ENCODE assay signal across 7 mouse cellular contexts in genomic region chr15:82016101-82016808, GRCm38 (mm10). TPM values are rescaled to one million over a fixed set of nuclear protein-coding genes. Genes with fewer than 3 reads are reported as not detected.
DNase-seq lines count a peak whose midpoint lies in the region; ATAC-seq lines count a peak whose summit lies in the region.

No protein-coding gene starts in this region.

- H3K9ac ChIP-seq in midbrain, embryonic 13.5 days (replicated peaks), result peak overlapping the region; percentile 90

- H3K27ac ChIP-seq in embryonic facial prominence, embryonic 10.5 days (replicated peaks), result peak overlapping the region; percentile 89
- H3K27ac ChIP-seq in limb, embryonic 10.5 days, result peak overlapping the region; percentile 85
- peak overlapping the region; percentile 80 for H3K27ac ChIP-seq in midbrain, embryonic 13.5 days

- no peaks in the 10 kb centered on the region for H3K9me3 ChIP-seq in embryonic facial prominence, embryonic 10.5 days
- H3K9me3 ChIP-seq in limb, embryonic 10.5 days (replicated peaks), result no peaks in the 10 kb centered on the region
- no peaks in the 10 kb centered on the region for H3K9me3 ChIP-seq in midbrain, embryonic 13.5 days

- DNase-seq in adrenal gland, postnatal 10 days, result peak; percentile 100
- peak; percentile 99 for DNase-seq in embryonic facial prominence, embryonic 10.5 days (ENCODE audit: low spot score)
- peak; percentile 98 for DNase-seq in kidney, adult 11 months
- DNase-seq in limb, embryonic 10.5 days (ENCODE audit: low spot score), result peak; percentile 98
- DNase-seq in spleen, adult 12 weeks (ENCODE audit: low spot score), result peak; percentile 99

- peaks cover 30% of the 10 kb centered on the region for H3K36me3 ChIP-seq in embryonic facial prominence, embryonic 10.5 days (replicated peaks)
- peaks cover 37% of the 10 kb centered on the region for H3K36me3 ChIP-seq in limb, embryonic 10.5 days
- peaks cover 12% of the 10 kb centered on the region for H3K36me3 ChIP-seq in midbrain, embryonic 13.5 days

- H3K27me3 ChIP-seq in embryonic facial prominence, embryonic 10.5 days (replicated peaks; ENCODE audit: low read depth, poor library complexity, severe bottlenecking), result no peaks in the 10 kb centered on the region
- H3K27me3 ChIP-seq in limb, embryonic 10.5 days (ENCODE audit: low read depth, poor library complexity, severe bottlenecking), result no peaks in the 10 kb centered on the region
- H3K27me3 ChIP-seq in midbrain, embryonic 13.5 days, result no peaks in the 10 kb centered on the region

- WGBS in embryonic facial prominence, embryonic 10.5 days, result under 1% methylated on average over 53 of the region's 53 CpGs
- under 1% methylated on average over 53 of the region's 53 CpGs for WGBS in limb, embryonic 10.5 days
- under 1% methylated on average over 53 of the region's 53 CpGs for WGBS in midbrain, embryonic 13.5 days

- peak; percentile 96 for ATAC-seq in granulocyte monocyte progenitor cell, adult 5-6 weeks (replicated peaks; ENCODE audit: poor library complexity, severe bottlenecking)
- ATAC-seq in midbrain, embryonic 13.5 days, result peak; percentile 97

- peak overlapping the region; percentile 96 for H3K4me2 ChIP-seq in midbrain, embryonic 13.5 days (replicated peaks)

- peaks cover 23% of the 10 kb centered on the region for H3K4me1 ChIP-seq in embryonic facial prominence, embryonic 10.5 days
- H3K4me1 ChIP-seq in limb, embryonic 10.5 days, result peaks cover 19% of the 10 kb centered on the region
- H3K4me1 ChIP-seq in midbrain, embryonic 13.5 days (replicated peaks), result peaks cover 32% of the 10 kb centered on the region

- peak overlapping the region; percentile 98 for H3K4me3 ChIP-seq in embryonic facial prominence, embryonic 10.5 days
- peak overlapping the region; percentile 86 for H3K4me3 ChIP-seq in limb, embryonic 10.5 days
- H3K4me3 ChIP-seq in midbrain, embryonic 13.5 days (replicated peaks), result peak overlapping the region; percentile 85

RNA-seq across cellular contexts. Expression of gene Desi1, which starts 17.4 kb away (rescaled TPM):
- 10 to 100 TPM; 51.9 to 60.3 TPM for total RNA-seq in adrenal gland, postnatal 10 days (2021)
- polyA plus RNA-seq in embryonic facial prominence, embryonic 10.5 days (2016; fragmentation: Nextera tagmentation; extraction: Ambion mirVana), result 35.7 and 38.8 TPM in 2 replicates
- total RNA-seq in granulocyte monocyte progenitor cell, adult 5-6 weeks (2014; fragmentation: Nextera tagmentation), result 26.3 and 34.9 TPM in 2 replicates
- 6.0 and 8.3 TPM in 2 replicates for total RNA-seq in granulocyte monocyte progenitor cell, adult 5-6 weeks (2017)
- polyA plus RNA-seq in limb, embryonic 10.5 days (2016; fragmentation: Nextera tagmentation; extraction: Ambion mirVana), result 33.7 and 40.3 TPM in 2 replicates
- 37.5 and 42.7 TPM in 2 replicates for polyA plus RNA-seq in midbrain, embryonic 13.5 days (2015; fragmentation: Nextera tagmentation; extraction: Ambion mirVana)

RNA-seq across cellular contexts. Expression of gene Xrcc6, which starts 28.6 kb away (rescaled TPM):
- 100 to 1,000 TPM; 122 to 139 TPM for total RNA-seq in adrenal gland, postnatal 10 days (2021)
- polyA plus RNA-seq in embryonic facial prominence, embryonic 10.5 days (2016; fragmentation: Nextera tagmentation; extraction: Ambion mirVana), result 100 and 104 TPM in 2 replicates
- total RNA-seq in granulocyte monocyte progenitor cell, adult 5-6 weeks (2014; fragmentation: Nextera tagmentation), result 104 and 120 TPM in 2 replicates
- 234 and 250 TPM in 2 replicates for total RNA-seq in granulocyte monocyte progenitor cell, adult 5-6 weeks (2017)
- polyA plus RNA-seq in limb, embryonic 10.5 days (2016; fragmentation: Nextera tagmentation; extraction: Ambion mirVana), result 112 and 113 TPM in 2 replicates
- polyA plus RNA-seq in midbrain, embryonic 13.5 days (2015; fragmentation: Nextera tagmentation; extraction: Ambion mirVana), result 42.8 and 46.0 TPM in 2 replicates

RNA-seq across cellular contexts. Expression of gene Snu13, which starts 31.1 kb away (rescaled TPM):
- 10 to 100 TPM; 76.1 to 84.1 TPM for total RNA-seq in adrenal gland, postnatal 10 days (2021)
- 389 and 393 TPM in 2 replicates for polyA plus RNA-seq in embryonic facial prominence, embryonic 10.5 days (2016; fragmentation: Nextera tagmentation; extraction: Ambion mirVana)
- total RNA-seq in granulocyte monocyte progenitor cell, adult 5-6 weeks (2014; fragmentation: Nextera tagmentation), result 254 and 268 TPM in 2 replicates
- 183 and 209 TPM in 2 replicates for total RNA-seq in granulocyte monocyte progenitor cell, adult 5-6 weeks (2017)
- 379 and 421 TPM in 2 replicates for polyA plus RNA-seq in limb, embryonic 10.5 days (2016; fragmentation: Nextera tagmentation; extraction: Ambion mirVana)
- 222 and 230 TPM in 2 replicates for polyA plus RNA-seq in midbrain, embryonic 13.5 days (2015; fragmentation: Nextera tagmentation; extraction: Ambion mirVana)

RNA-seq across cellular contexts. Expression of gene 1700029P11Rik, which starts 35.9 kb away (rescaled TPM):
- total RNA-seq in adrenal gland, postnatal 10 days (2021), result not detected
- polyA plus RNA-seq in embryonic facial prominence, embryonic 10.5 days (2016; fragmentation: Nextera tagmentation; extraction: Ambion mirVana), result not detected in 2 replicates
- not detected in 2 replicates for total RNA-seq in granulocyte monocyte progenitor cell, adult 5-6 weeks (2014; fragmentation: Nextera tagmentation)
- not detected in 2 replicates for total RNA-seq in granulocyte monocyte progenitor cell, adult 5-6 weeks (2017)
- polyA plus RNA-seq in limb, embryonic 10.5 days (2016; fragmentation: Nextera tagmentation; extraction: Ambion mirVana), result not detected in 2 replicates
- polyA plus RNA-seq in midbrain, embryonic 13.5 days (2015; fragmentation: Nextera tagmentation; extraction: Ambion mirVana), result not detected in 2 replicates

RNA-seq across cellular contexts. Expression of gene 4930407I10Rik, which starts 42.7 kb away (rescaled TPM):
- not detected for total RNA-seq in adrenal gland, postnatal 10 days (2021)
- polyA plus RNA-seq in embryonic facial prominence, embryonic 10.5 days (2016; fragmentation: Nextera tagmentation; extraction: Ambion mirVana), result not detected in 2 replicates
- not detected in 2 replicates for total RNA-seq in granulocyte monocyte progenitor cell, adult 5-6 weeks (2014; fragmentation: Nextera tagmentation)
- not detected in 2 replicates for total RNA-seq in granulocyte monocyte progenitor cell, adult 5-6 weeks (2017)
- polyA plus RNA-seq in limb, embryonic 10.5 days (2016; fragmentation: Nextera tagmentation; extraction: Ambion mirVana), result not detected in 2 replicates
- not detected in 2 replicates for polyA plus RNA-seq in midbrain, embryonic 13.5 days (2015; fragmentation: Nextera tagmentation; extraction: Ambion mirVana)

Comparison
In these comparisons a context has a peak if more than half of its experiments do, and no peak if none do; other contexts are left out.
1. Peak in every context shown above with its lines: DNase-seq, ATAC-seq, H3K4me3 ChIP-seq and H3K27ac ChIP-seq.